Mouse (Mus musculus): ENCODE results near the gene Tmprss12. TPM values are rescaled to one million over a fixed set of nuclear protein-coding genes. Genes with fewer than 3 reads are reported as not detected.
"Not testable (repeated sequence)": the region's sequence is repeated elsewhere in the genome, so short reads cannot be mapped to it uniquely, and the experiment has no call there.

Gene Tmprss12
- total RNA-seq (2021): not detected
- long read RNA-seq, experiment 1: 0 reads
- long read RNA-seq, experiment 2: 0 reads

DNA sequence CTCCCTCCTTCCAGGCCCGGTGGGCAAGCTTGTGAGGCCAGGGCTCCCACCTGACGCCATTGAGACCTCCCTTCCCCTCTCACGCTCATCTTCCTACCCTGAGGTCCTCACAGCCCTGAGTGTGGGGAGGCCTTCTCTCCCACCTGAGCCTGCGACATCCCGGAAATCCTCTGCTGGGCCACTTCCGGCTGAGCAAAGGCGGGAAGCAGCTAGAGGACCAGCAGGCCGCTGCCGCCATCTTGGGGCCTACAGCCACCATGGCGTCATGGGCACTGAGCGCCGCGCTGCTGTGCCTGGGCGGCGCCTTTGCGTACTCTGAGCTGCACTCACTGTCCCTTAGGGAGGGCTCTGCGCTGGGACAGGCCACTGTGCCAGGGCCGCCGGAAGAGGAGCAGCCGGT is at the start of gene Tmprss12:
TSS of gene Tmprss12 (plus strand) at position 212 of the 400 bp plus-strand sequence.
- no peak for DNase-seq (ENCODE audit: low spot score in 2 of 2)

DNA sequence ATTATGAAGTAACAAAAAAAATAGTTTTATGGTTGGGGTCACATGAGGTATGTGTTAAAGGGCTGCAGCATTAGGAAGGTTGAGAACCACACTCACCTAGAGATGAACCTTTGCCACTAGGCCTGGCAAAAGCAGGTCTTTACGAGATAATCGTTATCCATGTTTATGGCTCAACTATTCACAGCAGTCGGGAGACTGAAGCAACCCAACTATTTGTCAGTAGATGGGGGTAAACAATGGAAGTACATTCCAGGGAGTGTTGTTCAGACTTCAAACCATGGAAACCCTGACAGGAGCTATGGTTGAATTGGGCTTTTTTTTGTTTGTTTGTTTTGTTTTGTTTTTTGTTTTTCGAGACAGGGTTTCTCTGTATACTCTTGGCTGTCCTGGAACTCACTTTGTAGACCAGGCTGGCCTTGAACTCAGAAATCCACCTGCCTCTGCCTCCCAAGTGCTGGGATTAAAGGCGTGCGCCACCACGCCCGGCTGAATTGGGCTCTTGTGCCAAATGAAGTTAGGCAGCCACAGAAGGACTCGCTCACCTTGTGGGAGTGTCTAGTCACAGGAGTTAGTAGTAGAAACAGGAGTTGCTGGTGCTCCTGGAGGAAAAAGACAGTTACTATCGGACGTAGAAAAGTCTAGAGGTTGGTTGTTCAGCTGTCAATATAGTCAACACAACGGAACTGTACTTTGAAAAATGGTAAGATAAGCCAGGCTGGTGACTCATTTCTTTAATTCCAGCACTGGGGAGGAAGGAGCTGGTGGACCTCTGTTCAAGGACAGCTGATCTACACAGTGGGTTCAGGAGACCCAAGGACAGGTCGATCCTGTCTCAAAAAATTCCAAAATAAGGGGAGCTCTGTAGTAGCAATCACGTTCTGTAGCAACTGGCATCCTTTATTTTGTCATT is 48.8 kb upstream of the Tmprss12 start:
- intact Hi-C loops (cut with DNase I): no loop called here
- no peak for DNase-seq (ENCODE audit: low spot score in 2 of 2)

More for the DNA sequence above, at the start of gene Tmprss12:
- intact Hi-C loops (cut with DNase I): no loop called here

DNA sequence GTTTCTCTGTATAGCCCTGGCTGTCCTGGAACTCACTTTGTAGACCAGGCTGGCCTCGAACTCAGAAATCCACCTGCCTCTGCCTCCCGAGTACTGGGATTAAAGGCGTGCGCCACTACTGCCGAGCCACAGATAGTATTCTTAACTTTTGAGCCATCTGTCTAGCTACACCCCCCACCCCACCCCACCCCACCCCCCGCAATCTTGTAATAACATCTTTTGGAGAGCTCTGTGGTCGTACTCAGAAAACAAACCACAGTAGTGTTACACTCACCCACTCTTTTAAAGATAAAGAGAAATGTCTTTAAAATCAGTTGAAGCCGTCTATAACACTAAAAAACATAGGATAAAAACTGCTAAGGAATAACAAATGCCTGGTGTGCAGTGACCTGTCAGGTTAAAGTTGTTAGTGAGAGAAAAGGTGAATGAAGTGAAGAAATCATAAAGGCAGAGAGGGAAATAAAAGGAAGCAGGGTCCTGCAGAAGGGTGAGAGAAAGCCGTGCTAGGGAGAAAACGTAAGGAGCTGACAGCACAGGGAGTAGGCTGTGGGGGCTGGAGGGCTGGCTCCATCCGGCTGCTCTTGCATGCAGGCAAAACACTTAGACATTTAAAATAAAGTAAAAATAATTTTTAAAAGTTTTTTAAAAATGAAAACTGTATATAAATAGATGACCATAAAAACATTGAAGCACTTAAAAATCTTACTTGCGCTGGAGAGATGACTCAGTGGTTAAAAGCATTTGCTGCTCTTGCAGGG is 45.2 kb upstream of the Tmprss12 start:
- intact Hi-C loops (cut with DNase I): no loop called here
- peak; percentile 30 to 44 for DNase-seq (ENCODE audit: low spot score in 2 of 2)

DNA sequence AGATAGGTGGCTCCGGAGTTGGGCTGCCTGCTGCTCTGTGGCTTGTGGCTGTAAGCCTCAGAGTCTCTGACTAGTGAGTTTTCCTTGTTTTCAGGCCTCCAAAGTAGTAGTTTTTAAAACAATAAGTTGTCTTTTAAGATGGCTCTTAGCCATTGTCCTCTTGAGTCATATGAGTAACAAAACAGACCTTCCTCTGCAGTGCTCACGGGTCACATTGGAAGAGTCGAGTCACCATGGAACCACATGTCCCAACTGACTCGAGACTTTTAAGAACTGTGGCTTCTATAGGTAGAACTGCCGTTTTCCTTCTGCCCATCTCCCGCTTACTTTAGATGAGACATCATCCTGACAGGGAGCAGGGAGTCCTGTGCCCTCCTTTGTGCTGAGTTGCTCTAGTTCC is 43.7 kb upstream of the Tmprss12 start:
- intact Hi-C loops (cut with DNase I): no loop called here
- DNase-seq (ENCODE audit: low spot score in 2 of 2): no peak

DNA sequence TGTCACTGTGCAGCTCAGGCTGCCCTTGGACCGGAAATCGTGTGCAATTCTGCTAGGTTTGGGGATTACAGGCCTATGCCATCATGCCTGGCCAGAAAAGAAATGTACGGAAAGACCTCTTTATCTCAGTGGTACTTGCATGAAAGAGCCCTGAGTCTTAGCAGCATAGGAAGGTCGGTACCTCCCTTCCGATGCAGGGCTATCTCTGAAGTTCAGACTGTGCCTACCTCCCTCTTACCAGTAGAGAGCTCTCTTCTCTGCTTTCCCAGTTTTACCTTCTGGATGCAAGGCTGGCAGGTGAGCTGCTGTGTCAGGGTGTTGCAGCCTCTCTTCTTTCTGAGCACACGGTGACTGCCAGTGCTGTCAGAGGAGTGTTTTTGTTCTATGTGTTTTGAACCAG is 38.9 kb upstream of the Tmprss12 start:
- no peak for DNase-seq (ENCODE audit: low spot score in 2 of 2)
- intact Hi-C loops (cut with DNase I): no loop called here

DNA sequence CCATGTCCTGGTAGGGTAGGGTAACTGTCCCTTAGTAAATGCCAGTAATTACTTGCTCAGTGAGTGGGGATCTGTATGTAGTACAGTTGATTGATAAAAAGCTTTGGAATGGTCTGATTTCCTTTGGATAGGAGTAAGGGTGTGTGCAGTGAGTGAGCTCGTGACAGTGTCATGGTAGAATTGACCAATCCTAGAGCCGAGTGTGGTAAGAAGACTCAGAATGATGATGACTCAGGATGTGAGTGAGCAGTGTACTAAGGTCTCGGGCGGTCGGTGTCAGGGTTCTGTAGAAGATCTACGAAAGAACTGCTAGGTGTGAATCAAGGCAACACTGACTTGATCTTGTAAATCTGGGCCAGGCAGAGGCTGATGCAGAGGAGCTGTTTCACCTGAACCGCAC is 34.7 kb upstream of the Tmprss12 start:
- no peak for DNase-seq (ENCODE audit: low spot score in 2 of 2)
- intact Hi-C loops (cut with DNase I): no loop called here

DNA sequence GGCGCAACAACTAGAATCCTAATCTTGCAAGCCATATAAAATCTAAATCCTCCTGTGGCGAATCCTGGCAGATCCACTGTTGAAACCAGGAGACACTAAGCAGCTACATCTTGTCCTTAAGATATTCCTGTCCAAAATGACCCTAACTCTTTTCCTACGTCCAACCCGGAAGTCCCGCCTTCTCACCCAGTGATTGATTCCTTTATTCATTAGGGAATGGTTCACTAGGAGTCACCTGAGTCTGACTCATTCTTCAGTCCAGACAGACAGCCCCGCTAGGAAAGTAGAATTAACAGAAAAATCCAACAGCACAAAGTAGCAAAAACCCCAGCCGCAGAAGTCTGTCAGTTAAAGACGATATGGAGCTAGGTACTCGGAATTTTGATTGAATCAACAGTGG is 33.3 kb upstream of the Tmprss12 start:
- intact Hi-C loops (cut with DNase I): no loop called here

DNA sequence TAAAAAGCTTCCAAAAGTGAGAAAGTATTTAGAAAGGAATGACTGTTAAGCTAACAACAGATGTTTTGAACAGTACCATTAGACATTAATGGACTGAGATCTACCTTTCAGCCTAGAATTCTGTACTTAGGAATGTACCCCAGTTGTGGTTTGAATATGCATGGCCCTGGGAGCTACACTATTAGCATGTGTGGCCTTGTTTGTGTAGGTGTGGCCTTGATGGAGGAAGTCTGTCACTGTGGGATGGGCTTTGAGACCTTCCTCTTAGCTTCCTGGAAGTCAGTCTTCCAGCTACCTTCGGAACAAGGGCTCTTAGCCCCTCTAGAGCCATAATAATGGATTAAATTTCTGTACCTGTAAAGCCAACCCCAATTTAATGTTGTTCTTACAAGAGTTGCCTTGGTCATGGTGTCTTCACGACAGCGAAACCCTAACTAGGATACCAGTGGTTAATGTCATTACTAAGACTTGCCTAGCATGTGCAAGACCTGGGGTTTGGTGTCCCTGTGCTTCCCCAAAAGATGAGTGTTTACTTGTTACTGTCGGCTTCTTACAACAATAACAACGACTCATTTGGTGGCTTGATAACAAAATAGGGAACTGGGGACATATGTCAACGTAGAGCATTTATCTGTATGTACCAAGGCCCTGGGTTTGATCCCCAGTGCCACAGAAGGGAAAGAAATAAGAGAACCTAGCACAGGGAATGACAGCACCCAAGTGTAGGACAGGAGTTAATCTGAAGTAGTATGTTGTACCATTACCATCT is 31.8 kb upstream of the Tmprss12 start:
- no peak for DNase-seq (ENCODE audit: low spot score in 2 of 2)
- intact Hi-C loops (cut with DNase I): no loop called here

More for the DNA sequence above, 33.3 kb upstream of the Tmprss12 start:
- DNase-seq (ENCODE audit: low spot score in 2 of 2): no peak

GRCm38 (mm10) chr15:100251153-100251780 is 29.4 kb upstream of the Tmprss12 start:
- intact Hi-C loops (cut with DNase I): no loop called here
- peak in 1 of 2 experiments; percentile 30 for DNase-seq (ENCODE audit: low spot score in 2 of 2)

- no peak for DNase-seq (ENCODE audit: low spot score in 2 of 2)
- intact Hi-C loops (cut with DNase I): no loop called here
These were observed 24.3 kb upstream of the Tmprss12 start for GRCm38 (mm10) chr15:100256386-100256785.

- no peak for DNase-seq (ENCODE audit: low spot score in 2 of 2)
- intact Hi-C loops (cut with DNase I): no loop called here
These were observed 23.3 kb upstream of the Tmprss12 start for GRCm38 (mm10) chr15:100257305-100257704.

DNA sequence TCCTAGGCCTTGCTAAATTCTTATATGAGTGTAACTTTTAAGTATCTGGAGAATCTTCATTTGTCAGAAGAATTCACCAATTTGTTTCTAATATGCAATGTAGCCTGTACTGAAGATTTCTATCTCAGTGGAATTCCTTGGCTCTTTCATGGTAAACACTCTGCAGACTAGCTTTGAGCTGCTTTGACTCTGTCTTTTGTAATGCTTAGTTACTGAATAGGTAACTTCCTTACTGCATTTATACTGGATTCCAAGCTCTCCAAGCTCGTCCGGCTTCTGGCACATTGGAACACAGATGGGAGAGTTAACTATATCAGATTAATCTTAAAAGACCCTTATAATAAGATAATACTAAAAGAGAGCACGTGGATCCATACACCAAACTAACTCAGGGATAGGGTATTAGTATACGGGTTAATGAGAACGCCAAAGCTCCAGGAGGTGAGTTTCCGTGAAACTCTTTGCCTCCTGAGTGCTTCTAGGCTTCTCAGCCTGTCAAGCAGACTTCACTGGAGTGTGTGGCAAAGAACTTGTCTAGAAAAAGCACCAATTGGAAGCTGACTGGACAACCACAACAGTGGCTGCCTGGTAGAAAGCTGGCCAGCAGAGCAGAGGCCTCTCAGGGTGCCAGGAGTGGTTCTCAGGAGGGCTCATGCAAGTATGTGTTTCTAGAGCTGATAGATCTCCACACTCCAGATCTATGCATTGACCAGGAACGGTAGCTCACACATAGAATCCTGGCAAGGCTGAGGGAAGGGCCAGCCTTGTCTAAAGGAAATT is 21.8 kb upstream of the Tmprss12 start:
- DNase-seq (ENCODE audit: low spot score in 2 of 2): no peak
- intact Hi-C loops (cut with DNase I): no loop called here

- intact Hi-C loops (cut with DNase I): loop anchor here (10.0 kb wide), 2 partner anchors 114 to 204 kb away; partner anchors contain the start of gene Letmd1
- not testable (repeated sequence) for DNase-seq (ENCODE audit: low spot score in 2 of 2)
These were observed 20.3 kb upstream of the Tmprss12 start for GRCm38 (mm10) chr15:100260351-100260750.

GRCm38 (mm10) chr15:100263246-100263905 is 17.3 kb upstream of the Tmprss12 start:
- intact Hi-C loops (cut with DNase I): loop anchor here (10.0 kb wide), 2 partner anchors 111 to 201 kb away; partner anchors contain the start of gene Letmd1
- peak in 1 of 2 experiments; percentile 48 for DNase-seq (ENCODE audit: low spot score in 2 of 2)

DNA sequence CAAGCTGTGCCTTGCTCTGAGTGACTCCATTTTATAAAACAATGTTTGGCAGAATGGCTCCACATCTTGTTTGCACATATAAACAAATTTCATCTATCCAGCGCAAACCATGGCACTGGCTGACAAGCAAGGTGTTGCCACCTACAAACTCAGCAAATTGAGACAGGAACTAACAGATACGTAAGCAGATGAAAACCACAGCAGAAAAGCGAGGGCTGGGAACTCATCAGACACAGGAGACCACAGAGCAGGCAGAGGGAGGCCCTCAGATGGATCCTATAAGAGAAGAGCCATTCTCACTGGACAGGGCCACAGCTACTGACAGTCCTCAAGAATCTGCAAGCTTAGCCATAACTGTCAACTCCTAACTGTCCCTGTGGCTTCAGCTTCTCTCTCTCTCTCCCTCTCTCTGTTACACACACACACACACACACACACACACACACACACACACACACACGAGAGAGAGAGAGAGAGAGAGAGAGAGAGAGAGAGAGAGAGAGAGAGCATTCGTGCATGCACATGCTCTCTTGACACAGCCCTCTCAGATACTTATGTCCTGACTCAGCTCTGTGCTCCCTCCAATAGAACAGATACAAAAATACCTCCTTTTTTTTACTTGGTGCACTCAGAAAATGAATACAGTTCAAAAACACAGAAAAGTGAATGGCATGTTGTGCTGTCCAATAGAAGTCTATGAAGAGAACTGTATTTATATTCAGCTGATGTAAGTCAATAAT is 14.9 kb upstream of the Tmprss12 start:
- DNase-seq (ENCODE audit: low spot score in 2 of 2): no peak
- intact Hi-C loops (cut with DNase I): loop anchor here (10.0 kb wide), 2 partner anchors 109 to 199 kb away; partner anchors contain the start of gene Letmd1

DNA sequence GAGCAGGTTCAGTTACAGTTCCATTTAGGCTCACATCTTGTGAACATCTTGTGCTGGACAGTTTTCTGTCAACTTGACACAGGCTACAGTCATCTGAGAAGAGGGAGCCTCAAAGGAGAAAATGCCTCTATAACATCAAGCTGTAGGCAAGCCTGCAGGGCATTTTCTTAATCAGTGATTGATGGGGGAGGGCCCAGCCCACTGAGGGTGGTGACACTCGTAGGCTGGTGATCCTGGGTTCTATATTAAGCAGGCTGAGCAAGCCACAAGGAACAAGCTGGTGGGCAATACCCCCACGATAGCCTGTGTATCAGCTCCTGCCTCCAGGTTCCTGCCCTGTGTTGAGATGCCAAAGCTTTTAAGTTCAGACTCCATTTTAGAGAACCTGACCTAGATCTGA is 11.7 kb upstream of the Tmprss12 start:
- intact Hi-C loops (cut with DNase I): loop anchor here (10.0 kb wide), 2 partner anchors 106 to 196 kb away; partner anchors contain the start of gene Letmd1
- DNase-seq (ENCODE audit: low spot score in 2 of 2): no peak

DNA sequence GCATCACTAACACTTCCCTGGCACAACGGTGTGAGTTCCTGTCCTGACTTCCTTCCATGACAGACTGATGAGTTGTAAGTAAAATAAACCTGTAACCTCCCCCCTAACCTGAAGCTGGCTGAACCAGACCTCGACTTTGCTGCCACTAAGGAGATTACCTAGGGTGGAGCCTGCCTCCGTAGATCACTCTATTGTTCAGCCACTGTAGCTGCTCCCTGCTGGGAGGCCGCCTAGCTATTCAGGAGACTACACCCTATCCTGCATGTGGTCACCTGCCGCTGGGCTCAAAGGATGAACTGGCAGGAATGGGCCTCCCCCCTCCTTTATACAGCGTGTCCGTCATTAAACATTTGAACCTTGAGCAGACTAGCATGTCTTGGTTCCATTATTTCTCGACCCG is 10.9 kb upstream of the Tmprss12 start:
- intact Hi-C loops (cut with DNase I): loop anchor here (10.0 kb wide), 2 partner anchors 105 to 195 kb away; partner anchors contain the start of gene Letmd1
- DNase-seq (ENCODE audit: low spot score in 2 of 2): no peak

Measured in left cerebral cortex, postnatal 14 days (tissue).